Mouse (Mus musculus) cerebellum, adult 2 months (tissue): Measurements from ENCODE around the gene Klf2.

Experiments used
- CTCF ChIP-seq: fragments of 200-500 bp; IDR thresholded peaks from 2 replicates; pipeline ENCODE4 v1.5.1; 2011; ENCODE audit warnings: low read depth, mild to moderate bottlenecking, control low read depth, low read length, moderate library complexity, borderline replicate concordance; ENCODE audit not compliant: insufficient read depth
- POLR2A ChIP-seq: fragments of 200-500 bp; IDR thresholded peaks from 2 replicates; pipeline ENCODE4 v1.6.1; 2011; ENCODE audit warnings: low read length, control low read depth, borderline replicate concordance; ENCODE audit not compliant: insufficient read depth

DNA sequence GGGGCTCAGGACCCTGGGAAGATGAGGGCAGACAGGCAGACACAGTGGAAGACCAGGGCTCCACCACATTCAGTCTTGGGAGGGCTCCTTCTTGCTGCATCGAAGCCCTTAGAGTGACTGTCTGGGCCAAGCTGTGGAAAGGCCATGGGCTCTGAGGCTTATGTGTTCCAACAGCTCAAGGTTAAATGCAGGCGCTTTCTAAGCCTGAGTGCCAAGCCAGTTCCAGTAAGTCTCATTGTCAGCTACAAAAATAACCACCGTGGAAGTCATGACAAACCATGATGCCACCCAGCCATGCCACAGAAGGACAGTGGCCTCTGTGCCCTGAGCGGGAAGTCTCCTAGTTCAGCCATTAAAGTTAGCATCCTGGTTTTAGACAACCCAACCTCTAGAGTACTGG is 12.8 kb downstream of the Klf2 start:
- TF ChIP-seq CTCF: no peak
- TF ChIP-seq POLR2A: no peak
